Mouse (Mus musculus): ENCODE measurements at regions not wholly inside any gene's neighbourhood (a gene's known extent, or its start where the extent isn't known, plus 50 kb on each side); places are given as distances from the start of the nearest gene placed in this dataset.

- CTCF ChIA-PET = no interaction called here
Observed at GRCm38 (mm10) chr16:74984207-74984606, 572.6 kb upstream of the Robo2 start.

GRCm38 (mm10) chr16:74966099-74966498, 554.5 kb upstream of the Robo2 start:
- ATAC-seq = no peak

More at GRCm38 (mm10) chr16:74984207-74984606, 572.6 kb upstream of the Robo2 start:
- POLR2A ChIA-PET = interaction anchor here (0.5 kb wide), 1 partner anchor 269 kb away, joined by 3 read pairs; no protein-coding TSS in a partner anchor
- in situ Hi-C loops (cut with MboI; ENCODE audit: low pct_unique_long_range_greater_than_20kb) = no loop called here
- H3K27me3 ChIP-seq = no peaks in the 10 kb centered on the region
- TF ChIP-seq CTCF (IDR thresholded peaks at IDR 0.05) = no peak
- ATAC-seq = no peak
- DNase-seq (ENCODE audit: low read depth, low spot score) = no peak

GRCm38 (mm10) chr16:74929739-74930138, 518.1 kb upstream of the Robo2 start:
- CTCF ChIA-PET = no interaction called here
- ATAC-seq (no peak), DNase-seq (ENCODE audit: low read depth, low spot score) (no peak)
- TF ChIP-seq CTCF (IDR thresholded peaks at IDR 0.05) = no peak
- in situ Hi-C loops (cut with MboI; ENCODE audit: low pct_unique_long_range_greater_than_20kb) = no loop called here
- H3K27me3 ChIP-seq = no peaks in the 10 kb centered on the region
- POLR2A ChIA-PET = no interaction called here

More at GRCm38 (mm10) chr16:74966099-74966498, 554.5 kb upstream of the Robo2 start:
- ChIA-PET CTCF (no interaction called here), POLR2A (no interaction called here)
- TF ChIP-seq CTCF (IDR thresholded peaks at IDR 0.05) = no peak
- in situ Hi-C loops (cut with MboI; ENCODE audit: low pct_unique_long_range_greater_than_20kb) = no loop called here
- no peaks in the 10 kb centered on the region for H3K27me3 ChIP-seq
- no peak for DNase-seq (ENCODE audit: low read depth, low spot score)

- H3K27me3 ChIP-seq = peaks cover under 1% of the 10 kb centered on the region
- TF ChIP-seq CTCF (IDR thresholded peaks at IDR 0.05) = no peak
- ATAC-seq (no peak), DNase-seq (ENCODE audit: low read depth, low spot score) (no peak)
- in situ Hi-C loops (cut with MboI; ENCODE audit: low pct_unique_long_range_greater_than_20kb) = no loop called here
- CTCF ChIA-PET = no interaction called here
- POLR2A ChIA-PET = no interaction called here
Observed at GRCm38 (mm10) chr16:74900835-74901234, 489.2 kb upstream of the Robo2 start.

- CTCF ChIA-PET = no interaction called here
- in situ Hi-C loops (cut with MboI; ENCODE audit: low pct_unique_long_range_greater_than_20kb) = no loop called here
- ATAC-seq = no peak
- no peaks in the 10 kb centered on the region for H3K27me3 ChIP-seq
- POLR2A ChIA-PET = no interaction called here
- no peak for TF ChIP-seq CTCF (IDR thresholded peaks at IDR 0.05)
- no peak for DNase-seq (ENCODE audit: low read depth, low spot score)
Observed at GRCm38 (mm10) chr16:74887724-74888123, 476.1 kb upstream of the Robo2 start.

- POLR2A ChIA-PET = interaction anchor here (0.6 kb wide), 1 partner anchor 185 kb away, joined by 5 read pairs; no protein-coding TSS in a partner anchor
- H3K27me3 ChIP-seq = no peaks in the 10 kb centered on the region
- ATAC-seq = no peak
- in situ Hi-C loops (cut with MboI; ENCODE audit: low pct_unique_long_range_greater_than_20kb) = no loop called here
- CTCF ChIA-PET = no interaction called here
- no peak for DNase-seq (ENCODE audit: low read depth, low spot score)
- no peak for TF ChIP-seq CTCF (IDR thresholded peaks at IDR 0.05)
Observed at GRCm38 (mm10) chr16:74878603-74879002, 467.0 kb upstream of the Robo2 start.

- POLR2A ChIA-PET = no interaction called here
- CTCF ChIA-PET = no interaction called here
- no peaks in the 10 kb centered on the region for H3K27me3 ChIP-seq
- DNase-seq (ENCODE audit: low read depth, low spot score) (no peak), ATAC-seq (no peak)
- TF ChIP-seq CTCF (IDR thresholded peaks at IDR 0.05) = no peak
- in situ Hi-C loops (cut with MboI; ENCODE audit: low pct_unique_long_range_greater_than_20kb) = no loop called here
Observed at GRCm38 (mm10) chr16:74873756-74874155, 462.1 kb upstream of the Robo2 start.

GRCm38 (mm10) chr16:74857752-74858151, 446.1 kb upstream of the Robo2 start:
- peak; percentile 36 for TF ChIP-seq CTCF (IDR thresholded peaks at IDR 0.05)
- POLR2A ChIA-PET = no interaction called here
- no peak for ATAC-seq
- CTCF ChIA-PET = no interaction called here
- in situ Hi-C loops (cut with MboI; ENCODE audit: low pct_unique_long_range_greater_than_20kb) = no loop called here
- H3K27me3 ChIP-seq = peaks cover 3% of the 10 kb centered on the region
- no peak for DNase-seq (ENCODE audit: low read depth, low spot score)

- POLR2A ChIA-PET = no interaction called here
- H3K27me3 ChIP-seq = no peaks in the 10 kb centered on the region
- ATAC-seq (no peak), DNase-seq (ENCODE audit: low read depth, low spot score) (no peak)
- in situ Hi-C loops (cut with MboI; ENCODE audit: low pct_unique_long_range_greater_than_20kb) = no loop called here
- TF ChIP-seq CTCF (IDR thresholded peaks at IDR 0.05) = peak; percentile 13
- CTCF ChIA-PET = no interaction called here
Observed at GRCm38 (mm10) chr16:74840006-74840405, 428.4 kb upstream of the Robo2 start.

GRCm38 (mm10) chr16:74814386-74814785, 402.8 kb upstream of the Robo2 start:
- H3K27me3 ChIP-seq = no peaks in the 10 kb centered on the region
- in situ Hi-C loops (cut with MboI; ENCODE audit: low pct_unique_long_range_greater_than_20kb) = loop anchor here (25.0 kb wide), 1 partner anchor 1827 kb away; no protein-coding TSS in a partner anchor
- no peak for TF ChIP-seq CTCF (IDR thresholded peaks at IDR 0.05)
- ChIA-PET POLR2A (no interaction called here), CTCF (no interaction called here)
- no peak for DNase-seq (ENCODE audit: low read depth, low spot score)
- no peak for ATAC-seq

GRCm38 (mm10) chr16:74809154-74809825, 397.7 kb upstream of the Robo2 start:
- no peak for DNase-seq (ENCODE audit: low read depth, low spot score)
- in situ Hi-C loops (cut with MboI; ENCODE audit: low pct_unique_long_range_greater_than_20kb) = loop anchor here (10.0 to 25.0 kb wide), 2 partner anchors 584 to 1822 kb away; no protein-coding TSS in a partner anchor
- ChIA-PET POLR2A (no interaction called here), CTCF (interaction anchor here (0.7 to 1.5 kb wide), 3 partner anchors 16 to 68 kb away, joined by 3 to 4 read pairs (median 3); no protein-coding TSS in a partner anchor)
- no peaks in the 10 kb centered on the region for H3K27me3 ChIP-seq
- TF ChIP-seq CTCF (IDR thresholded peaks at IDR 0.05) = no peak
- no peak for ATAC-seq

- ATAC-seq (no peak), DNase-seq (ENCODE audit: low read depth, low spot score) (no peak)
- no peak for TF ChIP-seq CTCF (IDR thresholded peaks at IDR 0.05)
- POLR2A ChIA-PET = no interaction called here
- CTCF ChIA-PET = no interaction called here
- in situ Hi-C loops (cut with MboI; ENCODE audit: low pct_unique_long_range_greater_than_20kb) = loop anchor here (10.0 to 25.0 kb wide), 2 partner anchors 582 to 1819 kb away; no protein-coding TSS in a partner anchor
- no peaks in the 10 kb centered on the region for H3K27me3 ChIP-seq
Observed at GRCm38 (mm10) chr16:74806775-74807174, 395.1 kb upstream of the Robo2 start.

Measured in Patski (cell line).